Mouse (Mus musculus) c-Kit-positive CD71-negative TER-119-negative erythroid progenitor cells, embryonic 14.5 days (primary cell): ENCODE measurements at regions not wholly inside any gene's neighbourhood (a gene's known extent, or its start where the extent isn't known, plus 50 kb on each side); places are given as distances from the start of the nearest gene placed in this dataset.
A peak's percentile ranks its signal among the peaks of the same experiment; 100 is the strongest.

Experiments used
- DNase-seq: peaks from one replicate; pipeline ENCODE4 v3.0.0-alpha.2; 2013; ENCODE audit warnings: low read depth

- no peak for DNase-seq
Observed at GRCm38 (mm10) chr8:11979056-11979455, 138.8 kb downstream of the Tex29 start.

DNA sequence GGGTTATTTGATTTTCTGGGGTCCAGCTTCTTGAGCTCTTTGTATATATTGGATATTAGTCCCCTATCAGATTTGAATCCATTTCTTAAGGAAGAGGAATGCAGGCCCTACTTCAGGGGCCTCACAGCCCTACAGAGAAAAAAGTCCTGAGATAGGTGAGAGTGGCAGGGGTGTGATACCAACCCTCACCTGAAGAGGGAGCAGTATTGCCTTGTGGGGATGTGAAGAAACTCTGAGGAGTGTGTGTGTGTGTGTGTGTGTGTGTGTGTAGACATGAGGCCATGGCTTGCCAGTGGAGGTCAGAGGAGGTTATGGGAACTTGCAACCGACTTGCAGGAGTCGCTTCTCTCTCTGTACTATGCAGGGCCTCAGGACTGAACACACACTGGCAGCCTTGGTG lies 141.2 kb downstream of the Tex29 start:
- DNase-seq: peak; percentile 14

DNA sequence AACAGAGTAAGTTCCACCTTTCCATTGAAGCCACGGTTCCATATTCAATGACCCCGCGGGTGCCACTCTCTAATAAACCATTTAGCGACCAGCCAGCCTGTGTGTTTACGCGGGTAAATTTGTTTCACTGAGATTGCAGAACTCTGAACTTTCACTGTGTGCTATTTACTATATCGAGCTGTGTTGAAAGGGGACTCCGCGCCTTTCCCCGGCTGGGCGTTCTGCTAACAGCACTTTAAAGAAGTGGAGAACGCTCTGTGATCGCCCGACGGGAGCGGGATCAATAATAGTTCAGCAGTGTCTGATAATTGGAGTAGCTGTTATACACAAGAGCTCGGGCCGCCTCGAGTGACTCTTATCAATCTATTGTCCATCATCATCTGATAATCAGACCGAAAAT lies 149.8 kb downstream of the Tex29 start:
- no peak for DNase-seq

DNA sequence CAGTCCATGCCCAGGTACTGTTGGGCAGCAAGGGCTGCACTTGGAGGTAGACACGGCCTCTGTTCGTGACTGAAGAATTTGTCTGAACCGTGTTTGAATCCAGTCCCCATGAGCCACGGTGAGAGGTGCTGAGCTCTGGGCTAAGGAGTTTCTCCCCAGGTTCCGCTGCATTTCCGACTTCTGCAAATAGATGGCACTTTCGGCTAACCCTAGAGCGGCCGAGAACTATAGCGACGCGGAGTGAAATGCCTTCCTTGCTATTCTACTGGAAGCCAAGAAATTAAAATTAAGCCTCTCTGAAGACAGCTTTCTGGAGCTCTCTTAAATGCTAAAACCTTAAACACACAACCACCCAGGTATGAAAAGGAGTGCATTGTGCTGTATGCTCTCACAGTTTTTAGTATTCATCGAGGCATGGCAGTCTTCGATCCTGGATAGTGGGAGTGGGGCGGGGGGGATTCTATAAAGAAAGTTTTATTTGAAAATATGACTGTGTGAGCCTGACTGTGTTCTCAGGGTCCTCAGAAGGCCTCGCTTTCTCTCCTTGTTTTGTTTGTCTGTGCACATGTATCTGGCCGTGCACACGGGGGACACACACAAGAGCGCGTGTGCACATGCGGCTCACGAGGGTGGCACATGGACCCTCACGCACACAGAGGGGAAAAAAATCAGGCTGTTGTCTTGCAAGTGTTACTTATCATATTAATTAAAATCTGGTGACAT lies 159.6 kb downstream of the Tex29 start:
- peak; percentile 17 for DNase-seq

GRCm38 (mm10) chr8:12000459-12000789 lies 160.2 kb downstream of the Tex29 start:
- DNase-seq: no peak

DNA sequence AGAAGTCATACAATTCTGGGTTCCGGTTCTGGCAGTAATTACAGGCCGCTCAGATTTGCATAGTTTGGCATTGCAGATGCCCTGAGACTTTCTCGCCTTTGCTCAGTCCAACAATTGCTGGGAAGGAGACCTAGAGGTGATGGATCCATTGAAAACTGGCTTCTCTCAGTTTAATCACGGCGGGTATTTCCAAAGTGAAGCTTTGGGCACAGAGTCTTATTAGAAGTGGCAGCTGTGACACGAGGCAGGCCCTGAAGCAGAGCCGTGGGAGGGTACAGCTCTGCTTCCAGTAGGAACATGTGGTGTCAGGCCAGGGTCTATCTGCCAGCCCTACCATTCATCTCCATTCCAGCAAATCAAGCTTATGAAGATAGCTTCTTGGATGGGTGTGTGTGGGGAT lies 164.0 kb downstream of the Tex29 start:
- no peak for DNase-seq

DNA sequence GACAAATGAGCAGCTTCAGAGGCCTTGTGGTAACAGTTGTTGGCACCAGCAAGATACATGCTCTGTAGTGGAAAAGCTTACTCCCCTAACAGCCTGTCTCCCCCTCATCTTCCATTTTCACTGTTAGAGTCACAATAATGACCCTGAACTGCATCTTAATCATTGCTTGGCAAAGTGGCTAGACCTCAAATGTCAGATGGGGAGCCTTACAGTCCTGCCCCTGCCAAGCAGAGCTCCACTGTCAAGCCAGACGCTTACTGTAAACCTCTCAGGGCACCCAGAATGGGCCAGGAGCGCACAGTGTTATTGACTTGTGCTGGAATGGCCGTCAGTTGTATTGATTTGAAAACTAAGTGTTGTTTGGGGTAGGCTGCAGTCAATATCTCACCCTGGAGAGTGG lies 172.5 kb downstream of the Tex29 start:
- DNase-seq: no peak

GRCm38 (mm10) chr8:12017750-12018149 lies 177.5 kb downstream of the Tex29 start:
- no peak for DNase-seq

GRCm38 (mm10) chr8:12019272-12019671 lies 179.0 kb downstream of the Tex29 start:
- no peak for DNase-seq

DNA sequence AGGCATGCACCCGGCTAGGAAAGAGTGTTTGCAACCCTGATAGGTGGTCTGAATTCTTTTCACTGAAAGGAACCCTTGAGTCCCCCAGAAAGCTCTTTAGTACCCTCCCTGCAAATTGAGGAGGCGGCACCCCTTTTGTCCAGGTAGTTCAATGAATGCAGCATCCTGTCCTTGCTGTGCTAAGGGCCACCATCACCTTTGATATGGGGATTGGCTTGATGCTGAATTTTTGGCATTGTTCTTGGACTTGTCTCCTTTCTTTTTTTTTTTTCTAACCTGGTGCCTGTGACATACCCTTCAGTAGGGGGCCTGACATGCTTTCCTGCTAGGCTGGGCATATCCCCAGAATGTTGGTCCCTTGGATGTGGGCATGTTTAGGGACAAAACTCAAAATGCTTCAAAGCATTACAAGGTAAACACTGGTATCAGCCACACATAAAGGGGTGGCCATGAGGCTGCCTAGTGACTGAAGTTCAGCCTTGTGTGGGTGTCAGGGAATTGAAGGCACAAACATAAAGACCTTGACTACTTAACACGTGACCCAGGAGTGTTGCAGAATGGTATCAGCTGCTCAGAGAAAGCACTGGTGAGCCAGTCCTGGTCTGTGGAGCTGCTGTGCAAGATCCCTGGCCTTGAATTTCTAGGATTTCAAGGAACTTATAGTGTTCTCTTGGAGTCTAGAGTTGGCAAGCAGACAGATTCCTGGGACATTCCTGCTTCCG lies 183.6 kb downstream of the Tex29 start:
- no peak for DNase-seq

GRCm38 (mm10) chr8:12030363-12031116 lies 190.3 kb downstream of the Tex29 start:
- DNase-seq: no peak

- no peak for DNase-seq
Observed at GRCm38 (mm10) chr8:12031796-12032195, 191.5 kb downstream of the Tex29 start.

DNA sequence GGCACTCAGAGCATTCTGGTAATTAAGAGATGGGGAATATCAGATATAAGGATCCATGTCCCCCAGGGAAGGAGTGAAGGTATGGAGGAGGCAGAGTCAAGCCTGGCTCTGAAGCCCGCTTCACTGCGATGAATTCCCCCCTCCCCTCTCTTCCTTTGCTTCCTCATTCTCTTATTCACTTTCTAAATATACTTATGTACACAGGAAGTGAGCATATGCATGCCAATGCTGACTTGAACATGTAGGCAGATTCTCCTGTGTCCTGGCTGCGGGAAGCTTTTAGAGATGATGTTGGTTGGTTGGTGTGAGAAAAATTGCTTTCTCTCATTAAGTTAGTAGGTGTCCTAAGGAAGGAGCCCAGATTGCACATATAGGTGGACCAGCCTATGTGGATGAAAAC lies 192.1 kb downstream of the Tex29 start:
- no peak for DNase-seq

DNA sequence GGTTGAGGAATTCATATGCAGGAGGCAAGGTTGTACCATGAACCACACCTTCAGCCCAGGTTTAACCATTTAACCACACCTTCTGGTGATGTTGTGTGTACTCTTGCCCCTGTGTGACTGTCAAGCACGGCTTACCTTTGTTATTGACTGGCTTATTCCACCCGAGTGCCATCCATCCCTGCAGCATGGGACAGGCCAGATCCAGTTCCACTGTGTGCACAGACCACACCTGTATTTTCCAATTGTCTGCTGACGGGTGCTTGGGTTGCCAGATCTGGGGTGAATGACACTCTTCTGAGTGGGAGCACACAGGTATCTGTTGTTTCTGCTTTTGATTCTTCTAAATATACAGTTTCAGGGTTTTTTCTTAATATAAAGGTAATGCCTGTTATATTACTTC lies 196.1 kb downstream of the Tex29 start:
- DNase-seq: no peak

DNA sequence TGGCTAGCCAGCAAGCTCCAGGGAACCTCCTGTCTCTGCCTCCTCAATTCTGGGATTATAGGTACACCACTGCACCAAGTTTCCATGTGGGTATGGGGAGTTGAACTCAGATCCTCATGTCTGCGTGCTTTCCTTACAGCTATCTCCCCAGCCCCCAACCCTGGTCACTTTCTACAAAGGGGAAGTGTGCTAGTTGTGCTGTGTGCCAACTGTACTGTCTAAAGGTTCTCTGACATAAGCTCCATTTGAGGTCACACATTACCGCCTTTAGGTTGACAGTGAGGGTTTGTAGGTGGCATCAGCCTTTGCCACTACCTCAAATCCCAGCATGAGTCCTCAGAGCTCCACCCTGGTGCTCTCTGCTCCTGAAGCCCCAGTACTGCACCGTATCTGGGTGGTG lies 200.7 kb downstream of the Tex29 start:
- DNase-seq: no peak

DNA sequence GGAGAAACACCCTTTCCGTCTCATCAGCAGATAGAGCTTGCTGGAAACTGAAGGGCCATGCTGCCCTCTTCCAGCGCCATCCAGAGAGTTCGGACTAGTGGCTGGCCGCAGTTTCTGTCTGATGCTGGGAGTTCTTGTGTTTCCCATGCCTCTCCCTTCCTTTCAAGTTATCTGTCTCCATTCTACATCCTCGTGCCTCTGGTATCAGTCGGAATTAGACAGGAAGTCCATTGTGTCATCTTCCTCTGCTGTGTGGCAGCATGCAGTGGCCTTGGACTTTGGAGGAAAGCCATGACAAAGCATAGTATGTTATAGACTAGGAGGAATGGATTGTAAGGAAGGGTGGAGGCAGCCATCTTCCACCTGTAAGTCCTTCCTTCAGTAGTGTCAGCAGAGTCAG lies 201.4 kb downstream of the Tex29 start:
- DNase-seq: no peak

DNA sequence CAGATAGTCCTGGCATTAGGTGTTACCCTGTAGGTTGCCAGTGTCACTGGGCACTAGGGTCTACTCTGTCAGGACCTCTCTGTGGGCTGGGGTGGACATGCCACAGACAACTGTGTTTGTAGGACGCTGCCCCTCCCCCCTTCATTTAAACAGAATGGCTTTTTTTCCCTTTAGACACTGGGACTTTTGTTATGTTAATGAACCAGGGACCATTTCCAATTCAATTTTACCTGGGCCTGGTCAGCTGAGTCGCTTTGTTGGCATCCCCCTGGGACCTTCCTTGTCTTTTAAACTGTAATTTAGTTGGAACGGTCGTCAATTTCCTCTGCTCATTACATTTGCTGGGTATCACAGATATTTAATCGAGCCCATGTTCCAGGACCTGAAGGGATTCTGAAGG lies 210.6 kb downstream of the Tex29 start:
- DNase-seq: no peak

GRCm38 (mm10) chr8:12051357-12051756 lies 211.1 kb downstream of the Tex29 start:
- DNase-seq: no peak

- DNase-seq: no peak
Observed at GRCm38 (mm10) chr8:12055931-12056330, 215.7 kb downstream of the Tex29 start.

DNA sequence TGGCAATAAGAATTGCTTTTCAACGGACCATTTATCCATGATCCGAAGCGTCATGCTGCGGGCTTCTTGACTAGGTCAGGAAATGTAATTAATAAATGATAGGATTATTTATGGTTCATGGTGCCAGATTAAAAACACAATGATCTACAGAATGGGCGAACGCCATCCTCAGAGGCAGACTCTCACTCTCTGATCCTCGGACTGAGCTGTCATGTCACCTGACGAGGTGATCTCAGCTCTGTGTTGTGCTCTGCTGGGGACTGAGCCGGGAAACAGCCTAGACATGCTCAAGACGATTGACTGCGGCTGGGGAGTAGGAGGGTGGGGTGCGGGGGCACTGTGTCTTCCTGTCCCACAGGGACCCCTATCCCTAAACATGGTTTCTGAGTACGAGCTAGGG lies 217.4 kb upstream of the A230072I06Rik start:
- no peak for DNase-seq

- DNase-seq: no peak
Observed at GRCm38 (mm10) chr8:12062710-12063109, 215.9 kb upstream of the A230072I06Rik start.

DNA sequence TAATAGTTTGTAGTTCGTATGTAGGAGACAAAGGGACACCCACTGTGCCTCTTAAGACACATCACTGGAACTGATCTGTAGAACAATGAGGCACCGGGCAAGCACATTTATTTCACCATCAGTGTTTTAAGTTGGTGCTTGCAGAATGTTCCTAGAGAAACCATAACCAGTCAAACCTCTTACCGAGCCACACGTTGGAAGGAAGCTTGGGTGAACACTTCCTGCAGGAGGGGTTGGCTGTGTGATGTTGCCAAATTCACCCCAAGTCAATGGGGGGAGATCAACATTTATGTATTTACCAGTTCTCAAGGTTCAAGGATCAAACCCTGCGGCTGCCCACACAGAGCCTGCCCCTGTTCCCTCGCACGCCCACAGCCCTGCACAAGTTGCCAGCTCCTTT lies 214.0 kb upstream of the A230072I06Rik start:
- DNase-seq: no peak

DNA sequence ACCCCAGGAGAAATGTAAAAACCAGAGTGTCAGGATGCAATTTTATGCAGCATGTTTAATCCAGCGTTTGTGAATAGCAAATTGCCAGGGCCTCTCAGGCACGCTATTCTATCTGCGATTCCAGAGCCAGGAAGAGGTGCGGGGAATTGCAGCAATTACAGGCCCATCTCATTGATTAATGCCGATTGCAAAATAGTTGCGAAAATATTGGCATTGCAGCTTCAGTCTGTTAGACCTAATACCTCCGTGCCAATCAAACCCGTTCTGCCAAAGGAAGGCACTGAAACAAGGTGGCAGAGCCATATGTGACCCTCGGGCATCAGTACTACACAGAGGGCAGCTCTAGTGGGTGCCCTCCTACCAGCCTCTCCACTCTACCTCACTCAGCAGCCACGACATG lies 212.2 kb upstream of the A230072I06Rik start:
- DNase-seq: no peak
